Mouse (Mus musculus) limb, embryonic 14.5 days (tissue): ENCODE measurements around the gene Rnaset2a. TPM values are rescaled to one million over a fixed set of nuclear protein-coding genes. Genes with fewer than 3 reads are reported as not detected.
"Not testable (repeated sequence)": the region's sequence is repeated elsewhere in the genome, so short reads cannot be mapped to it uniquely, and the experiment has no call there.

ENCODE experiments used
- ATAC-seq: fragments of 200-750 bp; cut with Nextera tagmentation; 2 replicates; pipeline ENCODE4 v1.8.0; 2017; ENCODE audit warnings: low read depth, moderate number of reproducible peaks, moderate TSS enrichment; ENCODE audit not compliant: low FRiP score
- DNase-seq: peaks from one replicate; pipeline ENCODE4 v3.0.0-alpha.2; 2015; ENCODE audit warnings: low spot score
- H3K27ac ChIP-seq: fragments of 300-500 bp; sonication (generic); replicated peaks from 2 replicates; pipeline ENCODE4 v1.5.1; 2014; ENCODE audit warnings: low read depth, mild to moderate bottlenecking, low read length, moderate library complexity, mixed read lengths
- H3K27me3 ChIP-seq: fragments of 300-500 bp; sonication (generic); 2 replicates; pipeline ENCODE4 v1.6.1; 2014; ENCODE audit warnings: low read length, mixed read lengths; ENCODE audit not compliant: control insufficient read depth, insufficient read depth
- H3K36me3 ChIP-seq: fragments of 300-500 bp; sonication (generic); 2 replicates; pipeline ENCODE4 v1.6.1; 2014; ENCODE audit warnings: mild to moderate bottlenecking, low read length, moderate library complexity, mixed read lengths; ENCODE audit not compliant: control insufficient read depth, insufficient read depth
- H3K4me1 ChIP-seq: fragments of 300-500 bp; sonication (generic); 2 replicates; pipeline ENCODE4 v1.6.1; 2014; ENCODE audit warnings: antibody characterized with exemption, low read length, mixed read lengths; ENCODE audit not compliant: control insufficient read depth, insufficient read depth
- H3K4me2 ChIP-seq: fragments of 300-500 bp; sonication (generic); replicated peaks from 2 replicates; pipeline ENCODE4 v1.6.1; 2014; ENCODE audit warnings: low read depth, mild to moderate bottlenecking, low read length, moderate library complexity; ENCODE audit not compliant: severe bottlenecking
- H3K4me3 ChIP-seq: fragments of 300-500 bp; sonication (generic); replicated peaks from 2 replicates; pipeline ENCODE4 v1.5.1; 2014; ENCODE audit warnings: low read length
- H3K9ac ChIP-seq: fragments of 300-500 bp; sonication (generic); 2 replicates; pipeline ENCODE4 v1.6.1; 2014; ENCODE audit warnings: mild to moderate bottlenecking, low read depth, low read length, moderate library complexity; ENCODE audit not compliant: severe bottlenecking
- H3K9me3 ChIP-seq: fragments of 300-500 bp; sonication (generic); 2 replicates; pipeline ENCODE4 v1.6.1; 2016; ENCODE audit warnings: low read length; ENCODE audit not compliant: control insufficient read depth
- POLR2A ChIP-seq: fragments of 200-500 bp; IDR thresholded peaks from 2 replicates; pipeline ENCODE4 v1.8.0; 2012; ENCODE audit warnings: inconsistent platforms, mild to moderate bottlenecking, moderate library complexity, borderline replicate concordance; ENCODE audit not compliant: insufficient read depth, insufficient read length; ENCODE audit errors: extremely low read depth
- WGBS: fragments of 180-500 bp; shearing (Covaris S2); extraction: QIAGEN DNeasy Blood & Tissue Kit; methylation state at CpG from one replicate; pipeline ENCODE4 v1.1.7; 2014; 5-methylcytosine and 5-hydroxymethylcytosine counted together
- polyA plus RNA-seq, 2 experiments: library from polyadenylated mRNA; depleted of rRNA in 1 of 2; stranded (reverse) in 1 of 2; unstranded in 1 of 2; fragments of >200 nt; fragmentation: Nextera tagmentation in 1 of 2; extraction: Ambion mirVana in 1 of 2; gene quantifications; 2 replicates each; pipeline versions ENCODE4 v1.2.1 to v1.2.3; 2012 to 2014

The Rnaset2a gene
- polyA plus RNA-seq (2012; rRNA removed) (29.4 and 31.4 TPM in 2 replicates), polyA plus RNA-seq (2014; fragmentation: Nextera tagmentation; extraction: Ambion mirVana) (29.3 and 29.5 TPM in 2 replicates)

- not testable (repeated sequence) for H3K9me3 ChIP-seq, H3K27me3 ChIP-seq, H3K4me1 ChIP-seq, H3K27ac ChIP-seq, H3K36me3 ChIP-seq, DNase-seq
- Histone ChIP-seq H3K9ac (peak within 1 kb of the TSS; percentile 60), H3K4me2 (peak within 1 kb of the TSS; percentile 41), H3K4me3 (peak within 1 kb of the TSS; percentile 46)
- WGBS: under 1% methylated on average over 26 of the region's 67 CpGs
- peak; percentile 97 for ATAC-seq
Observed at GRCm38 (mm10) chr17:8147439-8148316, at the start of gene Rnaset2a, which contains the start of gene Gm49673. Rnaset2a (minus strand) TSS chr17:8148097. Gm49673 (minus strand) TSS chr17:8147788.

GRCm38 (mm10) chr17:8197652-8198051, 49.8 kb upstream of the Rnaset2a start:
- Histone ChIP-seq H3K27me3 (no peaks in the 10 kb centered on the region), H3K27ac (no peak overlapping the region), H3K36me3 (peaks cover 39% of the 10 kb centered on the region), H3K4me3 (no peak overlapping the region), H3K9ac (no peak overlapping the region), H3K4me2 (no peak overlapping the region), H3K9me3 (no peaks in the 10 kb centered on the region), H3K4me1 (no peaks in the 10 kb centered on the region)
- no peak for ATAC-seq
- TF ChIP-seq POLR2A: no peak
- 63% methylated on average over 3 of the region's 3 CpGs for whole genome bisulfite sequencing
- DNase-seq: no peak

- 91% methylated on average over 8 of the region's 8 CpGs for WGBS
- DNase-seq: no peak
- H3K9ac ChIP-seq: no peak overlapping the region
- H3K27ac ChIP-seq: no peak overlapping the region
- no peak for TF ChIP-seq POLR2A
- H3K9me3 ChIP-seq: no peaks in the 10 kb centered on the region
- no peak for ATAC-seq
- peaks cover 52% of the 10 kb centered on the region for H3K36me3 ChIP-seq
- no peaks in the 10 kb centered on the region for H3K27me3 ChIP-seq
- H3K4me2 ChIP-seq: no peak overlapping the region
- H3K4me3 ChIP-seq: no peak overlapping the region
- no peaks in the 10 kb centered on the region for H3K4me1 ChIP-seq
Observed at GRCm38 (mm10) chr17:8195685-8196376, 47.9 kb upstream of the Rnaset2a start.

GRCm38 (mm10) chr17:8193678-8194077, 45.8 kb upstream of the Rnaset2a start:
- H3K4me2 ChIP-seq: no peak overlapping the region
- TF ChIP-seq POLR2A: no peak
- H3K9ac ChIP-seq: no peak overlapping the region
- H3K4me1 ChIP-seq: no peaks in the 10 kb centered on the region
- H3K36me3 ChIP-seq: peaks cover 69% of the 10 kb centered on the region
- DNase-seq: no peak
- no peak for ATAC-seq
- no peak overlapping the region for H3K4me3 ChIP-seq
- no peak overlapping the region for H3K27ac ChIP-seq
- WGBS: 89% methylated on average over 8 of the region's 8 CpGs
- H3K9me3 ChIP-seq: no peaks in the 10 kb centered on the region
- H3K27me3 ChIP-seq: no peaks in the 10 kb centered on the region

GRCm38 (mm10) chr17:8184217-8184616, 36.3 kb upstream of the Rnaset2a start:
- WGBS: 65% methylated on average over 7 of the region's 7 CpGs
- Histone ChIP-seq H3K4me3 (no peak overlapping the region), H3K27me3 (no peaks in the 10 kb centered on the region), H3K27ac (no peak overlapping the region), H3K4me1 (no peaks in the 10 kb centered on the region), H3K4me2 (no peak overlapping the region), H3K36me3 (peaks cover 77% of the 10 kb centered on the region), H3K9ac (no peak overlapping the region), H3K9me3 (no peaks in the 10 kb centered on the region)
- ATAC-seq (no peak), DNase-seq (no peak)
- TF ChIP-seq POLR2A: no peak
